Mouse (Mus musculus) MEL (cell line): ENCODE data around the gene Slc17a6. TPM values are rescaled to one million over a fixed set of nuclear protein-coding genes. Genes with fewer than 3 reads are reported as not detected.

Source experiments
- polyA plus RNA-seq, 2 experiments: library from polyadenylated mRNA; stranded (reverse) in 1 of 2; unstranded in 1 of 2; fragments of >175 nt in 1 of 2; fragments of >200 nt in 1 of 2; gene quantifications; 2 replicates each; pipeline versions ENCODE4 v1.2.1 to v1.2.4; 2012; ENCODE audit warnings: low replicate concordance in 2 of 2, low read depth in 1 of 2; ENCODE audit not compliant: insufficient read length in 2 of 2, insufficient read depth in 1 of 2, missing spikeins in 1 of 2
- total RNA-seq: library from RNA; depleted of rRNA; stranded (reverse); fragments of 300-350 nt; gene quantifications from 2 replicates; pipeline ENCODE4 v1.2.3, GENCODE M21; 2012; rRNA removed

Gene Slc17a6
- total and polyA plus RNA-seq, 3 experiments = not detected

Other genes with a start within 250 kb of the Slc17a6 start
- not detected in 2 replicates for gene Ano5, start 111.0 kb upstream of the Slc17a6 start, total RNA-seq
- not detected for gene Ano5, start 111.0 kb upstream of the Slc17a6 start, polyA plus RNA-seq
- gene Gas2, start 240.0 kb downstream of the Slc17a6 start, total RNA-seq = 10.8 and 14.4 TPM in 2 replicates
- 10 to 100 TPM in 1 of 2 experiments, not detected in 1; 21.2 TPM for gene Gas2, start 240.0 kb downstream of the Slc17a6 start, polyA plus RNA-seq
- 11.0 and 12.0 TPM in 2 replicates for gene Fancf, start 240.3 kb downstream of the Slc17a6 start, total RNA-seq
- gene Fancf, start 240.3 kb downstream of the Slc17a6 start, polyA plus RNA-seq = 10 to 100 TPM in 1 of 2 experiments, not detected in 1; 12.9 TPM